9 mouse cellular contexts compared by ENCODE assay signal in the genomic region with DNA sequence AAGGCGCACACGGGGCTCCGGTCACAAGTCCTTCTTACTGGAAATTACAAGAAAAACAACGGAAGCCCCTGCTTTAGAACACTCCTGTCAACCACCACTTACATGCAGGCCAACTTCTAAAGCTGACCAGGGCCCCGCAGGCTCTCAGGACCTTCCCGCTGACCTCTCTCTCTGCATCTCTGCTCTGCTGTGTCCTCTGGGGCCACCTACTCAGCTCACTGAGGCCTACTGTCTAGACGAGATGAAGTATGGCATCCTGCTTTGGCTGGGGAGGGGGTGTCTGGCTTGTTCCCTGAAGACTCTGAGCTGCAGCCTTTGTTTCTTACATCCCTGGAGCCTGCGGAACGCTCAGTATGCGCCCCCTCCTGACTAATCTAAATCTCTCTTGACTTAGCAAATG.
DNase-seq lines count a peak whose midpoint lies in the region; ATAC-seq and TF ChIP-seq lines count a peak whose summit lies in the region.
"Had no signal": no experiment of that assay in that cellular context is flagged by ENCODE, and none has a peak within 500 bp of the region (broad histone marks: within the 10 kb centered on the region; RNA-seq: fewer than 3 reads in every experiment).

No protein-coding gene starts in this region.

- no peak for TF ChIP-seq POLR2A in kidney, adult 2 months (IDR thresholded peaks at IDR 0.05; ENCODE audit: low read depth, low read length)

- 20% methylated on average over 10 of the region's 10 CpGs for WGBS in kidney, embryonic 14.5 days
- 64% methylated on average over 10 of the region's 10 CpGs for WGBS in kidney, adult 2 months
- WGBS in hindbrain, embryonic 15.5 days, result 30% methylated on average over 10 of the region's 10 CpGs
- WGBS in midbrain, embryonic 16.5 days, result 55% methylated on average over 10 of the region's 10 CpGs

- ATAC-seq in kidney, embryonic 14.5 days (ENCODE audit: low FRiP score, low TSS enrichment), result peak; percentile 91
- peak; percentile 45; the same call in 1 of the 2 replicates for ATAC-seq in hindbrain, embryonic 15.5 days (ENCODE audit: low FRiP score, low read depth)
- ATAC-seq in midbrain, embryonic 16.5 days, result 0 out of 2 replicates have a peak, but pooled peaks have one; percentile 20

- H3K27ac ChIP-seq in kidney, embryonic 14.5 days (ENCODE audit: low read depth, low read length), result peak overlapping the region; percentile 82
- no peak overlapping the region for H3K27ac ChIP-seq in kidney, adult 2 months (ENCODE audit: insufficient read depth, low read depth, low read length)
- no peak overlapping the region for H3K27ac ChIP-seq in hindbrain, embryonic 15.5 days (replicated peaks)
- H3K27ac ChIP-seq in midbrain, embryonic 16.5 days (ENCODE audit: low read length), result no peak overlapping the region

- H3K27me3 ChIP-seq in kidney, embryonic 14.5 days (ENCODE audit: control insufficient read depth, insufficient read depth, low read length), result no peaks in the 10 kb centered on the region
- no peaks in the 10 kb centered on the region for H3K27me3 ChIP-seq in kidney, adult 2 months (replicated peaks; ENCODE audit: control insufficient read depth, insufficient read depth, low read length)
- H3K27me3 ChIP-seq in hindbrain, embryonic 15.5 days, result no peaks in the 10 kb centered on the region
- H3K27me3 ChIP-seq in midbrain, embryonic 16.5 days (ENCODE audit: control insufficient read depth, insufficient read depth, low read depth, low read length), result no peaks in the 10 kb centered on the region

- no peak for DNase-seq in kidney, adult 2 months
- DNase-seq in embryo, embryonic 11.5 days (ENCODE audit: low read depth, low spot score), result peak; percentile 52
- no peak for DNase-seq in adrenal gland, adult 8-10 months
- no peak for DNase-seq in spleen, postnatal 36 days (ENCODE audit: low spot score in 2 of 2)
- no peak for DNase-seq in cerebellum, adult 9-11 months

- TF ChIP-seq CTCF in kidney, adult 2 months (conservative IDR thresholded peaks at IDR 0.05; ENCODE audit: insufficient read depth, insufficient read length, low read depth, low read length), result no peak

- no peaks in the 10 kb centered on the region for H3K9me3 ChIP-seq in kidney, embryonic 14.5 days (ENCODE audit: control insufficient read depth, low read length)
- H3K9me3 ChIP-seq in hindbrain, embryonic 15.5 days, result no peaks in the 10 kb centered on the region
- no peaks in the 10 kb centered on the region for H3K9me3 ChIP-seq in midbrain, embryonic 16.5 days (replicated peaks; ENCODE audit: control insufficient read depth, low read length, poor library complexity, severe bottlenecking)
- H3K9me3 ChIP-seq: G1E had no signal

- H3K9ac ChIP-seq in kidney, embryonic 14.5 days (ENCODE audit: low read depth, low read length), result no peak overlapping the region
- H3K9ac ChIP-seq in hindbrain, embryonic 15.5 days, result no peak overlapping the region
- H3K9ac ChIP-seq in midbrain, embryonic 16.5 days (ENCODE audit: low read depth, low read length), result no peak overlapping the region

- no peak overlapping the region for H3K4me2 ChIP-seq in kidney, embryonic 14.5 days (replicated peaks; ENCODE audit: low read depth, low read length)
- H3K4me2 ChIP-seq in hindbrain, embryonic 15.5 days, result no peak overlapping the region
- no peak overlapping the region for H3K4me2 ChIP-seq in midbrain, embryonic 16.5 days (ENCODE audit: low read length)

- peaks cover 17% of the 10 kb centered on the region; the same call in 1 of the 2 replicates for H3K36me3 ChIP-seq in kidney, embryonic 14.5 days (ENCODE audit: control insufficient read depth, insufficient read depth, low read length)
- H3K36me3 ChIP-seq in kidney, adult 2 months (ENCODE audit: control insufficient read depth, insufficient read depth, low read length), result no peaks in the 10 kb centered on the region; the same call in 1 of the 2 replicates
- no peaks in the 10 kb centered on the region for H3K36me3 ChIP-seq in hindbrain, embryonic 15.5 days
- H3K36me3 ChIP-seq in midbrain, embryonic 16.5 days (ENCODE audit: control insufficient read depth, insufficient read depth, low read length), result no peaks in the 10 kb centered on the region
- H3K36me3 ChIP-seq: G1E had no signal

- peaks cover 33% of the 10 kb centered on the region for H3K4me1 ChIP-seq in kidney, embryonic 14.5 days (ENCODE audit: control insufficient read depth, insufficient read depth, low read length)
- peaks cover 18% of the 10 kb centered on the region for H3K4me1 ChIP-seq in kidney, adult 2 months (ENCODE audit: control insufficient read depth, insufficient read depth, low read length)
- H3K4me1 ChIP-seq in hindbrain, embryonic 15.5 days (replicated peaks), result peaks cover 10% of the 10 kb centered on the region
- no peaks in the 10 kb centered on the region for H3K4me1 ChIP-seq in midbrain, embryonic 16.5 days (ENCODE audit: control insufficient read depth, insufficient read depth, low read length)

- no peak overlapping the region for H3K4me3 ChIP-seq in kidney, embryonic 14.5 days (ENCODE audit: low read length)
- no peak overlapping the region for H3K4me3 ChIP-seq in kidney, adult 2 months (ENCODE audit: insufficient read depth, low read depth, low read length)
- no peak overlapping the region for H3K4me3 ChIP-seq in hindbrain, embryonic 15.5 days
- no peak overlapping the region for H3K4me3 ChIP-seq in midbrain, embryonic 16.5 days (ENCODE audit: low read depth, low read length)

Comparison
In these comparisons a context has a peak if more than half of its experiments do, and no peak if none do; other contexts are left out.
1. ATAC-seq: peak in every context shown above with its lines; median percentile 91 in kidney, embryonic 14.5 days; 45 in hindbrain, embryonic 15.5 days; 20 in midbrain, embryonic 16.5 days.